Mouse (Mus musculus) thymus, adult 2 months (tissue): ENCODE measurements around the gene Xlr5c.
"Not testable (repeated sequence)": the region's sequence is repeated elsewhere in the genome, so short reads cannot be mapped to it uniquely, and the experiment has no call there.

Source experiments
- CTCF ChIP-seq: fragments of 200-500 bp; IDR thresholded peaks from 2 replicates; pipeline ENCODE4 v1.5.1; 2012; ENCODE audit warnings: mild to moderate bottlenecking, control low read depth, low read length, moderate library complexity, borderline replicate concordance; ENCODE audit not compliant: control insufficient read depth, poor library complexity, insufficient read depth; ENCODE audit errors: extremely low read depth
- POLR2A ChIP-seq: fragments of 200-500 bp; IDR thresholded peaks from 2 replicates; pipeline ENCODE4 v1.6.1; 2012; ENCODE audit warnings: mild to moderate bottlenecking, low read length, control low read depth, moderate library complexity; ENCODE audit not compliant: control insufficient read depth, poor library complexity, insufficient read depth; ENCODE audit errors: extremely low read depth

DNA sequence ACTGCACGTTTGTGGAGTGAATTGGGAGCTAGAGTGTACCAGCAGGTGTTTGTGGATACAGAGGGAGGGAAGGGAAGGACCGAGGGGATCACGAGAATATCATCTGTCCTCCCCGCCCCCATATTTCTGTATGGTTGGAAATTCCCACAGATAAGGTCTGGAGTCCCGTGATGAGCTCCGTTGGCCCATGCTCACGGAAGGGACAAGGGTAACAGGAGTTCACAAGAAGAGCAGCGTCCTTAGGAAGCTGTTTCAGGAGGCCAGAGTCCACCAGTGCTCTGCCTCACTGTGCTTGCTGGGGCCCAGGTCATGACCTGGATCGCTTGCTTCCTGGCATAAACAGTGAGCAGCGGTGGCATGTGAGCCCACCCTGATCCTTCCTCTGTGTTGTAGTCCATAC is 3.0 kb upstream of the Xlr5c start:
- not testable (repeated sequence) for TF ChIP-seq CTCF, POLR2A
